Mouse (Mus musculus): ENCODE data around the gene Ifnar1. TPM values are rescaled to one million over a fixed set of nuclear protein-coding genes. Genes with fewer than 3 reads are reported as not detected.

The Ifnar1 gene
- 218 TPM for polyA plus RNA-seq (2017; shearing (Covaris generic))

GRCm38 (mm10) chr16:91484808-91485700 lies at the start of gene Ifnar1:
Gene Ifnar1, plus strand, starts transcription at chr16:91485238.

GRCm38 (mm10) chr16:91546836-91547741 lies 62.1 kb downstream of the Ifnar1 start, which contains the start of gene Ifngr2:
Gene Ifngr2, plus strand, starts transcription at chr16:91547072.

Other genes starting within 250 kb of the Ifnar1 start
- gene Olig1, start 215.5 kb upstream of the Ifnar1 start, polyA plus RNA-seq (2017; shearing (Covaris generic)), result not detected
- gene Ifnar2, start 112.5 kb upstream of the Ifnar1 start, polyA plus RNA-seq (2017; shearing (Covaris generic)), result 134 TPM
- gene Gm21970, start 93.5 kb upstream of the Ifnar1 start, polyA plus RNA-seq (2017; shearing (Covaris generic)), result not detected
- 169 TPM for gene Il10rb, start 79.1 kb upstream of the Ifnar1 start, polyA plus RNA-seq (2017; shearing (Covaris generic))
- 22.2 TPM for gene Ifngr2, start 61.8 kb downstream of the Ifnar1 start, polyA plus RNA-seq (2017; shearing (Covaris generic))
- gene Tmem50b, start 112.6 kb downstream of the Ifnar1 start, polyA plus RNA-seq (2017; shearing (Covaris generic)), result 37.5 TPM
- 2.4 TPM for gene Dnajc28, start 133.8 kb downstream of the Ifnar1 start, polyA plus RNA-seq (2017; shearing (Covaris generic))
- gene Gart, start 161.7 kb downstream of the Ifnar1 start, polyA plus RNA-seq (2017; shearing (Covaris generic)), result 139 TPM
- gene Son, start 162.3 kb downstream of the Ifnar1 start, polyA plus RNA-seq (2017; shearing (Covaris generic)), result 171 TPM
- 13.1 TPM for gene Donson, start 203.5 kb downstream of the Ifnar1 start, polyA plus RNA-seq (2017; shearing (Covaris generic))
- gene Cryzl1, start 243.7 kb downstream of the Ifnar1 start, polyA plus RNA-seq (2017; shearing (Covaris generic)), result 89.9 TPM
- 2.9 TPM for gene Itsn1, start 244.0 kb downstream of the Ifnar1 start, polyA plus RNA-seq (2017; shearing (Covaris generic))